Mouse (Mus musculus) regulatory T cell (primary cell): ENCODE measurements around the gene Rasgef1a.

ENCODE experiments used
- in situ Hi-C: fragments of 300-600 bp; cut with MboI, MseI; formaldehyde crosslinking; loops from one replicate; pipeline ENCODE4 v1.15.1; 2025; ENCODE audit warnings: high pct_unique_total_duplicates

Gene Rasgef1a

GRCm38 (mm10) chr6:118010756-118011615 is at the start of gene Rasgef1a:
Gene Rasgef1a (plus strand): TSS chr6:118011438.
- in situ Hi-C loops = no loop called here

- in situ Hi-C loops = no loop called here
These were observed 48.0 kb upstream of the Rasgef1a start for GRCm38 (mm10) chr6:117963201-117963600.

- in situ Hi-C loops = no loop called here
These were observed 44.5 kb upstream of the Rasgef1a start for GRCm38 (mm10) chr6:117966729-117967128.

- in situ Hi-C loops = no loop called here
These were observed 24.1 kb upstream of the Rasgef1a start for GRCm38 (mm10) chr6:117987173-117987572.

- in situ Hi-C loops = no loop called here
These were observed 22.0 kb upstream of the Rasgef1a start for GRCm38 (mm10) chr6:117989209-117989608.

GRCm38 (mm10) chr6:117990649-117991048 is 20.6 kb upstream of the Rasgef1a start:
- in situ Hi-C loops = no loop called here

GRCm38 (mm10) chr6:117991297-117991696 is 19.9 kb upstream of the Rasgef1a start:
- in situ Hi-C loops = no loop called here

- in situ Hi-C loops = no loop called here
These were observed 19.3 kb upstream of the Rasgef1a start for GRCm38 (mm10) chr6:117991928-117992327.

- in situ Hi-C loops = no loop called here
These were observed 16.1 kb upstream of the Rasgef1a start for GRCm38 (mm10) chr6:117995168-117995567.

GRCm38 (mm10) chr6:118001272-118001671 is 10.0 kb upstream of the Rasgef1a start:
- in situ Hi-C loops = no loop called here

GRCm38 (mm10) chr6:118007302-118007701 is 3.9 kb upstream of the Rasgef1a start:
- in situ Hi-C loops = no loop called here

GRCm38 (mm10) chr6:118007843-118008539 is 3.2 kb upstream of the Rasgef1a start:
- in situ Hi-C loops = no loop called here

GRCm38 (mm10) chr6:118010256-118010655 is 982 bp upstream of the Rasgef1a start:
- in situ Hi-C loops = no loop called here

- in situ Hi-C loops = no loop called here
These were observed 528 bp downstream of the Rasgef1a start for GRCm38 (mm10) chr6:118011616-118012316.

- in situ Hi-C loops = no loop called here
These were observed 1.1 kb downstream of the Rasgef1a start for GRCm38 (mm10) chr6:118012317-118012700.

GRCm38 (mm10) chr6:118012987-118013866 is 2.0 kb downstream of the Rasgef1a start:
- in situ Hi-C loops = no loop called here

GRCm38 (mm10) chr6:118014881-118015280 is 3.6 kb downstream of the Rasgef1a start:
- in situ Hi-C loops = no loop called here

GRCm38 (mm10) chr6:118015971-118016370 is 4.7 kb downstream of the Rasgef1a start:
- in situ Hi-C loops = no loop called here

- in situ Hi-C loops = no loop called here
These were observed 7.4 kb downstream of the Rasgef1a start for GRCm38 (mm10) chr6:118018666-118019065.

- in situ Hi-C loops = no loop called here
These were observed 8.3 kb downstream of the Rasgef1a start for GRCm38 (mm10) chr6:118019569-118019968.
